Mouse (Mus musculus) hindbrain, embryonic 12.5 days (tissue): ENCODE measurements at regions not wholly inside any gene's neighbourhood (a gene's known extent, or its start where the extent isn't known, plus 50 kb on each side); places are given as distances from the start of the nearest gene placed in this dataset.

Experiments
- ATAC-seq: fragments of 200-750 bp; cut with Nextera tagmentation; 2 replicates; pipeline ENCODE4 v1.8.0; 2017; ENCODE audit warnings: moderate TSS enrichment; ENCODE audit not compliant: low FRiP score
- H3K27ac ChIP-seq: fragments of 300-500 bp; sonication (generic); 2 replicates; pipeline ENCODE4 v1.5.1; 2016; ENCODE audit warnings: mild to moderate bottlenecking
- H3K27me3 ChIP-seq: fragments of 300-500 bp; sonication (generic); 2 replicates; pipeline ENCODE4 v1.6.1; 2016; ENCODE audit warnings: mild to moderate bottlenecking
- H3K36me3 ChIP-seq: fragments of 300-500 bp; sonication (generic); 2 replicates; pipeline ENCODE4 v1.6.1; 2016; ENCODE audit warnings: mild to moderate bottlenecking
- H3K4me1 ChIP-seq: fragments of 300-500 bp; sonication (generic); 2 replicates; pipeline ENCODE4 v1.6.1; 2016
- H3K4me2 ChIP-seq: fragments of 300-500 bp; sonication (generic); replicated peaks from 2 replicates; pipeline ENCODE4 v1.6.1; 2016; ENCODE audit warnings: mild to moderate bottlenecking
- H3K4me3 ChIP-seq: fragments of 300-500 bp; sonication (generic); 2 replicates; pipeline ENCODE4 v1.5.1; 2016; ENCODE audit warnings: mild to moderate bottlenecking
- H3K9ac ChIP-seq: fragments of 300-500 bp; sonication (generic); 2 replicates; pipeline ENCODE4 v1.6.1; 2016; ENCODE audit warnings: mild to moderate bottlenecking, moderate library complexity
- H3K9me3 ChIP-seq: fragments of 300-500 bp; sonication (generic); replicated peaks from 2 replicates; pipeline ENCODE4 v1.6.1; 2016; ENCODE audit warnings: mild to moderate bottlenecking
- WGBS: fragments of 180-500 bp; shearing (Covaris S2); methylation state at CpG from one replicate; pipeline ENCODE4 v1.1.7; 2016; 5-methylcytosine and 5-hydroxymethylcytosine counted together

DNA sequence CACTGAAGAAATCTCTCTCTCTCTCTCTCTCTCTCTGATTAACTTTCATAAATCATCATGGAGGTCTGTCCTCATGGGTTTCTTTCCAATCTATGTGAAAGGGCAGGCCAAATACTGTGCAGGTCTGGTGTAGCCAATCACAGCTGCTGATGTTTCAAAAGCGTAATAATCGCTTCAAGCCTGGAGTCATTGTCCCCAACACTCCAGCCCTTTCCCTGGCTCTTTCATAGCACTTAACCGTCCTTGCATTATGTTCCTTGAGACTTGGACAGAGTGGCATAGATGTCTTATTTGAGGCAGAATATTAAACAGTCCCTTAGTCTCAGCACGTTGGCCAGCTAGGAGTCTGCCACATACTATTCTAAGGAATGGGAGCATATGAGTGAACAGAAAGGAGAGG is 286.5 kb upstream of the Kcnd2 start:
- H3K36me3 ChIP-seq: no peaks in the 10 kb centered on the region
- H3K27ac ChIP-seq: no peak overlapping the region
- no peaks in the 10 kb centered on the region for H3K4me1 ChIP-seq
- no peaks in the 10 kb centered on the region for H3K9me3 ChIP-seq
- no peak overlapping the region for H3K4me3 ChIP-seq
- H3K4me2 ChIP-seq: no peak overlapping the region
- H3K27me3 ChIP-seq: no peaks in the 10 kb centered on the region
- WGBS: 69% methylated on average over 4 of the region's 4 CpGs
- ATAC-seq: peak; percentile 81; the same call in 1 of the 2 replicates
- H3K9ac ChIP-seq: no peak overlapping the region
